32 mouse cellular contexts compared by ENCODE assay signal in the genomic region with DNA sequence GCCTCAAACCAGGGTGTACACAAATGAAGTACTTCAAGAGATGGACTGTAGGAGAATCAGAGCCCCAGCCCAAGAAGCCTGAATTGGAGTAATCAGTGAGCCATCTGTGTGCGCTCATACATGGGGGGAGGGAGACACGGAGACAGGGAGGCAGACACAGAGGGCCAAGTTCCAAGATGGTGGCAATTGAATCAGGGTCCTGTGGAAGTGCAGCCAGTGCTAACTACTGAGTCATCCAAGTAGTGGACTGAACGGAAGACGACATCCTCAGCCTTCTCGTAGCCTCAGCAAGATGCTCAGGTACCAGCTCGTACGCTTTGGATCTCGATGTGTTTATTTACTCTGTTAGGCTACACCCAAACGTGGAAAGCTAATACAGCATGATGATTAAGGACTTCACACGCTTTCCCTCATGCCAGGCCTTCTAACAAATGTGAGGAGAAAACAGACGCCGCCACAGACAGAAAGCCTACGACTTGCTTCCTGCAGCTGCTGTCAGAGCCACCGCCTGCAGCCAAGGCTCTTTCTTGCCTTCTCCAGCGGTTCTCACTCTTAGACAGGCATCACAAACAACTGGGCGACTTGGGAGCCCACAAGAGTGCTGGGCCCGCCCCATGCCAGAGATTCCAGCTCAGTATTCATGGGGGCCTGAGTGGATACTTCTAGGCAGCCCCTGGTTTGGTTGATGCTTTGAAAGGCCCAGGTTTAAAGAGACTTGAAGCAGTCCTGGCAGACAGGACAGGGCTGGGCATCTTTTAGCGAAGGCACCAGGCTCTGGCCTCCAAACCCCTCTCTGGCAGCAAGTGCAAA. TPM values are rescaled to one million over a fixed set of nuclear protein-coding genes. Genes with fewer than 3 reads are reported as not detected.
A peak's percentile ranks its signal among the peaks of the same experiment; 100 is the strongest.
DNase-seq lines count a peak whose midpoint lies in the region; ATAC-seq and TF ChIP-seq lines count a peak whose summit lies in the region.
"Had no signal": no experiment of that assay in that cellular context is flagged by ENCODE, and none has a peak within 500 bp of the region (broad histone marks: within the 10 kb centered on the region; RNA-seq: fewer than 3 reads in every experiment).

No protein-coding gene starts in this region.

- no peak for TF ChIP-seq POLR2A in embryonic fibroblast, embryonic 13.5 days (IDR thresholded peaks at IDR 0.05; ENCODE audit: low read depth, low read length)

- no peak overlapping the region for H3K4me3 ChIP-seq in embryonic facial prominence, embryonic 13.5 days
- no peak overlapping the region for H3K4me3 ChIP-seq in embryonic facial prominence, embryonic 10.5 days
- H3K4me3 ChIP-seq in lung, embryonic 15.5 days, result no peak overlapping the region
- H3K4me3 ChIP-seq in C2C12 (ENCODE audit: insufficient read depth, poor library complexity, severe bottlenecking), result no peak overlapping the region
- no peak overlapping the region for H3K4me3 ChIP-seq in embryonic fibroblast, embryonic 13.5 days (ENCODE audit: insufficient read depth, low read length)
- H3K4me3 ChIP-seq: heart, embryonic 10.5 days; hindbrain, embryonic 12.5 days; intestine, embryonic 15.5 days; layer of hippocampus, adult 2 months; left cerebral cortex, adult 2 months; limb, embryonic 12.5 days; liver, embryonic 15.5 days; megakaryocyte, embryonic 14.5 days; midbrain, embryonic 13.5 days; neural tube, embryonic 15.5 days had no signal

- 69% methylated on average over 18 of the region's 18 CpGs for WGBS in embryonic facial prominence, embryonic 13.5 days
- 73% methylated on average over 18 of the region's 18 CpGs for WGBS in embryonic facial prominence, embryonic 10.5 days
- WGBS in lung, embryonic 15.5 days, result 33% methylated on average over 18 of the region's 18 CpGs

- H3K4me1 ChIP-seq in embryonic facial prominence, embryonic 13.5 days, result peaks cover 10% of the 10 kb centered on the region
- H3K4me1 ChIP-seq in embryonic facial prominence, embryonic 10.5 days, result peaks cover 17% of the 10 kb centered on the region
- peaks cover 43% of the 10 kb centered on the region for H3K4me1 ChIP-seq in lung, embryonic 15.5 days
- H3K4me1 ChIP-seq in embryonic fibroblast, embryonic 13.5 days (ENCODE audit: control insufficient read depth, insufficient read depth, low read length), result peaks cover 16% of the 10 kb centered on the region

- 0 out of 2 replicates have a peak overlapping the region, but pooled peaks have one; percentile 16 for H3K27ac ChIP-seq in embryonic facial prominence, embryonic 13.5 days
- H3K27ac ChIP-seq in embryonic facial prominence, embryonic 10.5 days (replicated peaks), result no peak overlapping the region
- peak overlapping the region; percentile 17; the same call in 1 of the 2 replicates for H3K27ac ChIP-seq in lung, embryonic 15.5 days
- H3K27ac ChIP-seq in embryonic fibroblast, embryonic 13.5 days (ENCODE audit: insufficient read depth, low read length), result peak overlapping the region; percentile 76
- H3K27ac ChIP-seq: heart, embryonic 10.5 days; hindbrain, embryonic 12.5 days; hindbrain, postnatal 0 days; intestine, embryonic 15.5 days; layer of hippocampus, adult 2 months; left cerebral cortex, adult 2 months; limb, embryonic 12.5 days; liver, embryonic 15.5 days; midbrain, embryonic 13.5 days; neural tube, embryonic 15.5 days had no signal

- TF ChIP-seq CTCF in C2C12 (IDR thresholded peaks at IDR 0.05; ENCODE audit: control insufficient read depth, insufficient read depth, insufficient read length), result no peak
- TF ChIP-seq CTCF in embryonic fibroblast, embryonic 13.5 days (IDR thresholded peaks at IDR 0.05; ENCODE audit: borderline replicate concordance, insufficient read depth, low read length), result no peak

- no peaks in the 10 kb centered on the region for H3K36me3 ChIP-seq in embryonic facial prominence, embryonic 13.5 days
- H3K36me3 ChIP-seq in embryonic facial prominence, embryonic 10.5 days (replicated peaks), result no peaks in the 10 kb centered on the region
- H3K36me3 ChIP-seq in lung, embryonic 15.5 days, result no peaks in the 10 kb centered on the region
- no peaks in the 10 kb centered on the region for H3K36me3 ChIP-seq in C2C12 (ENCODE audit: control insufficient read depth, insufficient read depth)
- H3K36me3 ChIP-seq: heart, embryonic 10.5 days; hindbrain, embryonic 12.5 days; intestine, embryonic 15.5 days; limb, embryonic 12.5 days; liver, embryonic 15.5 days; midbrain, embryonic 13.5 days; neural tube, embryonic 15.5 days had no signal

- no peak for DNase-seq in embryonic facial prominence, embryonic 10.5 days (ENCODE audit: low spot score)
- DNase-seq in lung, postnatal 10 days, result no peak
- DNase-seq in cerebellum, postnatal 10 days, result no peak
- DNase-seq in frontal cortex, postnatal 25 days (ENCODE audit: low spot score in 2 of 2), result no peak
- DNase-seq: adrenal gland, postnatal 10 days; cerebellum, adult 11 months; cerebellum, adult 9-10 months; embryo, embryonic 11 days; gastrocnemius, postnatal 25 days; heart, adult 11 months; heart, postnatal 36 days; kidney, adult 2 months; kidney, postnatal 36 days; right cerebral cortex, adult 18-20 months; right cerebral cortex, postnatal 4 days; thymus, postnatal 4 days had no signal

- H3K9ac ChIP-seq in embryonic facial prominence, embryonic 13.5 days, result no peak overlapping the region
- no peak overlapping the region for H3K9ac ChIP-seq in lung, embryonic 15.5 days
- H3K9ac ChIP-seq: hindbrain, embryonic 12.5 days; intestine, embryonic 15.5 days; limb, embryonic 12.5 days; liver, embryonic 15.5 days; midbrain, embryonic 13.5 days; neural tube, embryonic 15.5 days had no signal

- no peaks in the 10 kb centered on the region for H3K27me3 ChIP-seq in embryonic facial prominence, embryonic 13.5 days
- peaks cover 23% of the 10 kb centered on the region for H3K27me3 ChIP-seq in embryonic facial prominence, embryonic 10.5 days (replicated peaks; ENCODE audit: low read depth, poor library complexity, severe bottlenecking)
- H3K27me3 ChIP-seq in lung, embryonic 15.5 days, result peaks cover 5% of the 10 kb centered on the region; the same call in 1 of the 2 replicates
- no peaks in the 10 kb centered on the region for H3K27me3 ChIP-seq in C2C12 (ENCODE audit: control insufficient read depth, insufficient read depth, insufficient read length)
- H3K27me3 ChIP-seq: hindbrain, embryonic 12.5 days; intestine, embryonic 15.5 days; limb, embryonic 12.5 days; neural tube, embryonic 15.5 days had no signal

- no peak overlapping the region for H3K4me2 ChIP-seq in embryonic facial prominence, embryonic 13.5 days
- no peak overlapping the region for H3K4me2 ChIP-seq in lung, embryonic 15.5 days
- H3K4me2 ChIP-seq: hindbrain, embryonic 12.5 days; intestine, embryonic 15.5 days; limb, embryonic 12.5 days; liver, embryonic 15.5 days; midbrain, embryonic 13.5 days; neural tube, embryonic 15.5 days had no signal

- H3K79me3 ChIP-seq in C2C12 (ENCODE audit: low read depth), result no peaks in the 10 kb centered on the region

- ATAC-seq in embryonic facial prominence, embryonic 13.5 days (ENCODE audit: insufficient number of reproducible peaks, insufficient read depth, low FRiP score, low TSS enrichment, low read depth), result no peak
- no peak; the same call in 1 of the 2 replicates for ATAC-seq in lung, embryonic 15.5 days (ENCODE audit: borderline replicate concordance, extremely low read depth, low FRiP score, low TSS enrichment)
- ATAC-seq: CD4-positive, CD25-positive, alpha-beta regulatory T cell, adult 4 months; hindbrain, postnatal 0 days; midbrain, embryonic 13.5 days had no signal

- H3K9me3 ChIP-seq in embryonic facial prominence, embryonic 13.5 days, result no peaks in the 10 kb centered on the region
- H3K9me3 ChIP-seq in embryonic facial prominence, embryonic 10.5 days, result no peaks in the 10 kb centered on the region
- no peaks in the 10 kb centered on the region for H3K9me3 ChIP-seq in lung, embryonic 15.5 days
- H3K9me3 ChIP-seq: heart, embryonic 10.5 days; hindbrain, embryonic 12.5 days; intestine, embryonic 15.5 days; limb, embryonic 12.5 days; liver, embryonic 15.5 days; megakaryocyte, embryonic 14.5 days; midbrain, embryonic 13.5 days; neural tube, embryonic 15.5 days had no signal

- peak overlapping the region; percentile 67 for H3ac ChIP-seq in C2C12 (ENCODE audit: control insufficient read depth, insufficient read length, low read depth)

- no peaks in the 10 kb centered on the region for H3K79me2 ChIP-seq in C2C12 (ENCODE audit: control insufficient read depth, insufficient read depth)

TF ChIP-seq in C2C12, 6 proteins besides CTCF, POLR2A, EP300 and RAD21:
- peak; percentile 35 for TF ChIP-seq MAX (IDR thresholded peaks at IDR 0.05)
- no peak for TF ChIP-seq USF1 (IDR thresholded peaks at IDR 0.05; ENCODE audit: low read depth)
- no peak for TF ChIP-seq CEBPB (IDR thresholded peaks at IDR 0.05; ENCODE audit: low read depth)
- no peak for TF ChIP-seq FOSL1 (IDR thresholded peaks at IDR 0.05; ENCODE audit: insufficient read depth, low read length, poor library complexity, severe bottlenecking)
- peak; percentile 29 for TF ChIP-seq MYOD1 (IDR thresholded peaks at IDR 0.05; ENCODE audit: control insufficient read depth, insufficient read length, low read depth)
- no peak for TF ChIP-seq MYOG (IDR thresholded peaks at IDR 0.05; ENCODE audit: control insufficient read depth, extremely low read depth, insufficient read length)

RNA-seq across cellular contexts. Expression of a gene that starts 7.6 kb away (rescaled TPM):
- 31.5 and 36.3 TPM in 2 replicates for polyA plus RNA-seq in embryonic facial prominence, embryonic 13.5 days (2015; fragmentation: Nextera tagmentation; extraction: Ambion mirVana)
- polyA plus RNA-seq in embryonic facial prominence, embryonic 10.5 days (2016; fragmentation: Nextera tagmentation; extraction: Ambion mirVana), result 11.4 and 12.1 TPM in 2 replicates
- 18.6 and 22.5 TPM in 2 replicates for polyA plus RNA-seq in lung, embryonic 15.5 days (2015; fragmentation: Nextera tagmentation; extraction: Ambion mirVana)
- 12.5 TPM for polyA plus RNA-seq in C2C12 (2012; fragmentation: generic; extraction: Trizol)
- 29.0 and 37.5 TPM in 2 replicates for polyA plus RNA-seq in embryonic fibroblast, embryonic 13.5 days (2011; ENCODE audit: insufficient read length, low read depth, missing spikeins)

RNA-seq across cellular contexts. Expression of a gene that starts 21.9 kb away (rescaled TPM):
- 180 and 194 TPM in 2 replicates for polyA plus RNA-seq in embryonic facial prominence, embryonic 13.5 days (2015; fragmentation: Nextera tagmentation; extraction: Ambion mirVana)
- polyA plus RNA-seq in embryonic facial prominence, embryonic 10.5 days (2016; fragmentation: Nextera tagmentation; extraction: Ambion mirVana), result 219 and 224 TPM in 2 replicates
- 182 and 187 TPM in 2 replicates for polyA plus RNA-seq in lung, embryonic 15.5 days (2015; fragmentation: Nextera tagmentation; extraction: Ambion mirVana)
- polyA plus RNA-seq in C2C12 (2012; fragmentation: generic; extraction: Trizol), result 176 TPM
- polyA plus RNA-seq in embryonic fibroblast, embryonic 13.5 days (2011; ENCODE audit: insufficient read length, low read depth, missing spikeins), result 95.5 and 107 TPM in 2 replicates
